Mouse (Mus musculus) adrenal gland, postnatal 25 days (tissue): ENCODE results near the gene Zfp978. TPM values are rescaled to one million over a fixed set of nuclear protein-coding genes. Genes with fewer than 3 reads are reported as not detected.
"Not testable (repeated sequence)": the region's sequence is repeated elsewhere in the genome, so short reads cannot be mapped to it uniquely, and the experiment has no call there.

Experiments
- DNase-seq: peaks from one replicate; pipeline ENCODE4 v3.0.0; 2021; ENCODE audit warnings: mixed read lengths
- total RNA-seq: library from RNA; stranded (reverse); gene quantifications from 2 replicates; pipeline ENCODE4 v1.2.3, GENCODE M21; 2021

Gene Zfp978
- total RNA-seq, 1 experiment from 2014 or later: not detected

DNA sequence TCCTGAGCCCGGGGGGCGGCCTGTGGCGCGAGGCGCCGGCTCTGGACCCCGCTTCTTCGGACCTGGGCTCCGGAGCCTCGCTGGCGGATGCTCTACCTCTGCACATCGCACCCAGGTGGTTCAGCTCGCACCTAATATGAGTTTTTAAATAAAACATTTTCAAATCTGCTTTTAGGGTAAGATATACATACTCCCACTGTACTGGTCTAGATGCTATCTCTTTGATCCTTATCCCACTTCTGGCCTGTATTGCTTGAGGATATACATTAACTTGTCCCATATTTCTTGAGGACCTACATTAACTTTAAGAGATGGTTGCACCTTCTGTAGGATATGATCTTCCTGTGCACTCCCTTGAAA is 46.3 kb downstream of the Zfp978 start:
- no peak for DNase-seq

- not testable (repeated sequence) for DNase-seq
Measured at GRCm38 (mm10) chr4:147416365-147416764, 55.3 kb downstream of the Zfp978 start.

GRCm38 (mm10) chr4:147417157-147417778 is 56.2 kb downstream of the Zfp978 start:
- no peak for DNase-seq

- DNase-seq: no peak
Measured at GRCm38 (mm10) chr4:147417921-147418320, 56.8 kb downstream of the Zfp978 start.

GRCm38 (mm10) chr4:147418333-147418732 is 57.2 kb downstream of the Zfp978 start:
- DNase-seq: not testable (repeated sequence)

GRCm38 (mm10) chr4:147419190-147419589 is 58.1 kb downstream of the Zfp978 start:
- not testable (repeated sequence) for DNase-seq

DNA sequence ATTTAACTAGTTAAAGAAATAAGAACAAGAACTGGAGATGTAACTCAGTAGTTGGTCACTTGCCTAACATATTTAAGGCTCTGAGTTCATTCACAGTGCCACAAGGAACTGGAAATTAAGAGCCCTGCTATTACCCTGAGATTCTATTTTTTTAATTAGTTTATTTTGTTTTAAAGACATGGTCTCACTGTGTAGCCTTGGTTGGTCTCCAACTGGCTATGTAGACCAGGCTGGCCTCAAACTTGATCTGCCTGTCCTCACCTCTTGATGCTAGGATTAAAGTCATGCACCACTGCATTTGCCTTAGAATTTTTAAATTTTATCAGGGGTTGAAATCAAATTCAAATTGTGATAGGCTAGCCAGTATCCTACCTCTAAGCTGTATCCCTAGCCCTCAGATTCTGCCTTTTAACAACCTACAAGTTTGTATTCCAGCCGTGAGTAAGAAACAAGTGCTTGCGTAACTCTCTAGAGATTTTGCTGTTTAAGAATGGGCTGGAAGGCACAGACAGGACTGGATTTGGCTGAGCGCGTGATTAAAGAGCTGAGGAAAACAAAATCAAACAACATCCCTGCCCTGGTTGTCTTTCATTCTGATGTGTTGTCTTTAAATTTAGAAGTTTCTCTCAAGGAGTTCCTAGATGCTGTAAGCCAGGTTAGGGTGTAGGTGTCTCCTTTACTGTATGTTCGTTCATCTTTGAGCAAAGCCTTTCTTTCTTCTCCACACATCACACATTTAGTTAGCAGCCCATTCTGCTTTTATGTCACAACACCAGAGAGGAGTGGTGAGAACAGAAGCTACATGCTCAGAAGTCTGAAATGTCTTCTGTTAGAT is 58.9 kb downstream of the Zfp978 start:
- DNase-seq: not testable (repeated sequence)

DNA sequence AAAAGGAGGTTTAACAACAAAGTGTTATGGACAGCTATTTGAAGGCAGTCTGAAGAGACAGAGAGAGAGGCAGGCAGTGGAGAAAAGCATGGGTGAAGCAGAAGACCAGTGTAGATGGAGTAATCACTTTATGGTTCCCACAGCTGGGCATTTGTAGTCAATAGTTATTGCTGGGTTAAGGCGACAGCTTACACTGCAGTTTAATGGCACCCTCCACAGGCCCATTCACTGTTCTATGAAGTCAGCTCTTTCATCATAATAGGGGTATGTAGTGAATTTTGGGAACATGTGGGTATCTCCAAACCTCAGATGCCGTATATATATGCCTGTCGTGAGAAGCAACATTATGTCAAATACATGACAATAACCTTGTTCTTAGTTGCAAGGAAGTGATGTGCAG is 59.7 kb downstream of the Zfp978 start:
- DNase-seq: no peak

GRCm38 (mm10) chr4:147421316-147421715 is 60.2 kb downstream of the Zfp978 start:
- DNase-seq: not testable (repeated sequence)

GRCm38 (mm10) chr4:147423140-147423539 is 62.0 kb downstream of the Zfp978 start:
- no peak for DNase-seq

GRCm38 (mm10) chr4:147423641-147424298 is 62.7 kb downstream of the Zfp978 start:
- no peak for DNase-seq

DNA sequence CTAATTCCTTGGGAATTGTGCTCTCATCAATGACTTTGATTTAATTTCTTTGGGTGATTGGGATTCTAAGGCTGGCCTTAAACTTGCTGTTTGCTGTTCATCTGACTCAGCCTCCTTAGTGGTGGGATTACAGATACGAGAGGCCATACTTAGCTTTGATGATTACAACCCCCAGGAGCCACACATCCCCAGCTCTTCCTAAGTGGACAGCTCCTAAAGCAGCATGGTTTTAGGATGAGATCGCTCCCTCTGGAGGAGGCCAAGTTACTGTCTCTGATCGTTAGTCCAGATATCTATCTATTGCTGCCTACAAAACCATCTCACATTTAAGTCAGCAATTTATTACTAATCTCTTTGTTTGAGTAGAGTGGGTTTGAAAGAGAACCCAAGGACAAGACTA is 63.3 kb downstream of the Zfp978 start:
- DNase-seq: not testable (repeated sequence)

DNA sequence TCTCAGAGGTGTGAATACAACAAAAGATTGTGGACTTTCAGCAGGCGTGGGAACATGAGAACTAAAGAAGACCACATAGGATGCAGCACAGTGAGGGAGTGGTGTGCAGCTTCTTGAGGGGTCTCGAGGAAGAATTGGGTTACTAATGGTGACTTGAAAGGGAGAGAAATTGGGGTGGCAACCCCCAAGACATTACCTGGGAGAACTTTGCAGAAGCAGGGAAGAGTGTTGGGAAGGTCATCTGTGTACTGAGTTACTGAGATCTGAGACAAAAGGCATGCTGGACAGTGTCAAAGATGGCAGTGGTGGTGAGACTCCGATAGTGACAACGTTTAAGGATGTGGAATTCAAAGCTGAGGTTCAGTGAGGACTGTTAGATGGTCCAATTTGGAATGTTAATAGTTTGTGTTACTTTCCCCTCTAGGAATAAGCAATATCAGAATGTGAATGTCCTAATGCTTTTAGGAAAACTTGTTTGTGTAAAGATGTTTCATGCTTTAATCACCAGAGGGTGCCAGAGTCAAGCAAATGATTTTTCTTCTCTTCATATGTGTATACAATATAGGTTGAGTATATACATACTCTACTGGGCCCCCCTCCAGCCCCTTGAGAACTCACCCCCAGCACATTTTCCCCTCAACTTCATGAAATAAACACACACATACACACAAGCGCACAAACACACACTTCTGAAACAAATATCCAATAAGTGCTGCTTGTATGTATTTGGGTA is 64.7 kb downstream of the Zfp978 start:
- DNase-seq: not testable (repeated sequence)

GRCm38 (mm10) chr4:147430651-147431050 is 69.5 kb downstream of the Zfp978 start:
- DNase-seq: no peak

GRCm38 (mm10) chr4:147431696-147432442 is 70.8 kb downstream of the Zfp978 start:
- not testable (repeated sequence) for DNase-seq

DNA sequence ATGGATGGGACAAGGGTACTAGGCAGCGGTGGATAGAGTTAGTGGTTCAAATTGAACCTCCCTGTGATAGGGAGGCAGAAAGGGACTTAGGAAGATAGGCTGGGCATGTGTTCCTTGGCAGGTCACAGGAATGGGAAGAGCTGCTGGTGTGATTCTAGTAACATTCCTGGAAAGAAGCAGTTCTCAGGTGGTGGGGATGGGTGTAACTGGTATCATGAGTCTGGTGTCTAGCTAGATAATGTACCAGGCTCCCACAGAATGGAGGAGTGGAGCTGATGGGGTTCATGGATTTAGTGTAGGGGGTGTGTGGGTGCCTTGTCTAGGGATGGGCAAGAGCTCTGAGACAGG is 71.3 kb downstream of the Zfp978 start:
- no peak for DNase-seq

DNA sequence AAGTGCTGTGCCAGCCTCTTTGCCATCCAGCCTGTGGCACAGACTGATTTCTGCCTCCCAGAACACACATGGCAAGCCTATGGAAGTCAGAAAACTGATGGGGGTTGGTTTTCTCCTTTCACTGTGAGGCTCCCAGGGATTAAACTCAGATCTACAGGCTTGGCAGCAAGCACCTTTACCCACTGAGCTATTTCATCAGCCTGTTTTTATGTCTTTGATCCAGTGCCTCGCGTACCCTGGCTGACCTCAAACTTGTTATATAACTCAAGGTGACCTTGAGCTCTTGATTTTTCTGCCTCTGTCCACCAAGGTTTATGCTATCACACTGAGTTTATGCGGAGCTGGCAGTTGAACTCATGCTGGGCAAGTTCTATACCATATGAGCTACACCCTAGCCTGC is 71.9 kb downstream of the Zfp978 start:
- DNase-seq: no peak

DNA sequence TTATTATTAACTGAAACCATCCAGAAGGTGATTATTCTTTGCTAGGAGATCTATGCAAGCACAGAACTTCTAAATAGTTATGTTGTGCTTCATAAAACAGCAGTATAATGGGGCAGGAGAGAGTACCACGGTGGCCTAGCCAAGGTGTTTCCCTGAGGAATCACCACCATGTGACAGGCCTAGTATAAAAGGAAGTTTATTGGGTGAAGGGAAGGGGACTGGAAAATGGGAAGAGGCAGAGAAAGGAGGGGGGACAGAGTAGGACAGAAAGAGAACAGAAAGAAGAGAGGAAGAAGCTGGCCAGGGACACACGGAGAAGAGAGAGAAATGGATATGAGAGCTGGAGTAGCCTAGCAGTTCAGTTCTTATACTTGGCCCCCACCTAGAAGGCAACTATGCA is 72.8 kb downstream of the Zfp978 start:
- DNase-seq: no peak
